Mouse (Mus musculus): Measurements from ENCODE around the gene Gsdme.

DNA sequence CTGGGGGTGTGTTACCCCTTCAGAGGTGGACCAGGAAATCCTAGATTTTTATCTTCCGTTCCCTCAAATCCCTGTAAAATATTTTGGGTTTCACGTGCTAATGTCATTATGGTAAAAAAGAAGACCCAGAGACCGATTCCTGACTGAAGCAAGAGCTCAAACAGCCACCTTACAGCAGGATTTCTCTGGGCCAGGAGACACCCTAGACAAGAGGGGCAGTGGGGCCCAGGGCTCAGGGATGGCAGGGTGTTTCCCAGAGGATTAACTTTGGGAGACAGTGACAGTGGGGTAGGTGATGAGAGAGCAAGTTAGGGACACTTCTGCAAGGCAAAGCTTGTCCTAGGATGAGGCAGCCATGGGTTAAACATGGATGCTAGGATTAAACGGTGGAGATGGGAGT lies 40.1 kb downstream of the Gsdme start:
- TF ChIP-seq USF2 (IDR thresholded peaks at IDR 0.05; ENCODE audit: borderline replicate concordance in 1 of 2, insufficient read depth in 1 of 2, low read depth in 1 of 2, low read length in 2 of 2) (no peak), ZNF384 (IDR thresholded peaks at IDR 0.05; ENCODE audit: low read depth, low read length) (no peak), MEF2A (IDR thresholded peaks at IDR 0.05; ENCODE audit: extremely low read depth, insufficient replicate concordance, low read depth, low read length, poor library complexity, severe bottlenecking) (no peak), CHD1 (IDR thresholded peaks at IDR 0.05; ENCODE audit: low read depth, low read length) (no peak), JUND (IDR thresholded peaks at IDR 0.05; ENCODE audit: low read depth, low read length) (no peak), CTCF (IDR thresholded peaks at IDR 0.05 in 2 of 3, conservative IDR thresholded peaks at IDR 0.05 in 1 of 3; ENCODE audit: control insufficient read depth in 1 of 3, insufficient read depth in 1 of 3, low read depth in 2 of 3, low read length in 3 of 3, poor library complexity in 1 of 3, severe bottlenecking in 1 of 3) (no peak), SMC3 (IDR thresholded peaks at IDR 0.05; ENCODE audit: low read depth, low read length) (no peak), UBTF (IDR thresholded peaks at IDR 0.05; ENCODE audit: borderline replicate concordance, insufficient read depth, low read depth, low read length) (no peak), RAD21 (IDR thresholded peaks at IDR 0.05; ENCODE audit: low read depth, low read length) (no peak), POLR2A (IDR thresholded peaks at IDR 0.05; ENCODE audit: control insufficient read depth in 1 of 2, insufficient read depth in 1 of 2, low read depth in 1 of 2, low read length in 2 of 2, poor library complexity in 1 of 2) (no peak), CHD2 (IDR thresholded peaks at IDR 0.05; ENCODE audit: low read length) (no peak), E2F4 (IDR thresholded peaks at IDR 0.05; ENCODE audit: borderline replicate concordance, low read depth, low read length) (no peak), MAX (IDR thresholded peaks at IDR 0.05; ENCODE audit: low read length) (no peak)

Data from MEL (cell line).